Mouse (Mus musculus): Measurements from ENCODE around the gene Exoc6b. TPM values are rescaled to one million over a fixed set of nuclear protein-coding genes. Genes with fewer than 3 reads are reported as not detected.

Gene Exoc6b
- polyA plus RNA-seq, 1 experiment from 2014 or later, result 54.3 TPM

- no peak overlapping the region for H3K4me3 ChIP-seq (ENCODE audit: low read depth, low read length)
- 44% methylated on average over 2 of the region's 2 CpGs for WGBS
- no peaks in the 10 kb centered on the region for H3K27me3 ChIP-seq (ENCODE audit: control insufficient read depth, insufficient read depth, low read depth, low read length)
- H3K4me2 ChIP-seq (ENCODE audit: low read length), result no peak overlapping the region
- no peak overlapping the region for H3K27ac ChIP-seq (ENCODE audit: low read length)
- H3K36me3 ChIP-seq (ENCODE audit: control insufficient read depth, insufficient read depth, low read length), result no peaks in the 10 kb centered on the region
- no peak for ATAC-seq
- peaks cover 4% of the 10 kb centered on the region; the same call in 1 of the 2 replicates for H3K4me1 ChIP-seq (ENCODE audit: control insufficient read depth, insufficient read depth, low read length)
- H3K9ac ChIP-seq (ENCODE audit: low read depth, low read length), result no peak overlapping the region
- H3K9me3 ChIP-seq (replicated peaks; ENCODE audit: control insufficient read depth, low read length, poor library complexity, severe bottlenecking), result no peaks in the 10 kb centered on the region
Measured at GRCm38 (mm10) chr6:85017011-85017410, 52.3 kb downstream of the Exoc6b start.

DNA sequence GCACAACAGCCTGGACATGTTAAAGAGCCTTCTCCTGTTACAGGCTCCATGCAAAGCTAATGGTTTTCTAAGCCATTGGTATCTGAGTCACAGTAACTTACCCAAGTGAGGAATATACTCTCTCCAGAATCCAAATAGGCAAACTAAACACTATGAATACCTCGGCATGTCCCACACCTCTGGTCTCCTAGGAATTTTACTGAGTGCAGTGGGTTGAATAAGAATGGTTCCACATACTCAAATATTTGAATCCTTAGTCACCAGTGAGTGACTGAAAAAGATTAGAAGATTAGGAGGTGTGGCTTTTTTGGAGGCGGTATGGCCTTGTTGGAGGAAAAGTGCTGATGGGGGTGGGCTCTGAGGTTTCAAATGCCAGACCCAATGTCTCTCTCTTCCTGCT is 55.4 kb downstream of the Exoc6b start:
- no peaks in the 10 kb centered on the region for H3K27me3 ChIP-seq (ENCODE audit: control insufficient read depth, insufficient read depth, low read depth, low read length)
- H3K27ac ChIP-seq (ENCODE audit: low read length), result no peak overlapping the region
- no peak overlapping the region for H3K9ac ChIP-seq (ENCODE audit: low read depth, low read length)
- no peak overlapping the region for H3K4me3 ChIP-seq (ENCODE audit: low read depth, low read length)
- H3K4me1 ChIP-seq (ENCODE audit: control insufficient read depth, insufficient read depth, low read length), result peaks cover 4% of the 10 kb centered on the region; the same call in 1 of the 2 replicates
- 93% methylated on average over 2 of the region's 2 CpGs for WGBS
- H3K4me2 ChIP-seq (ENCODE audit: low read length), result no peak overlapping the region
- no peaks in the 10 kb centered on the region for H3K9me3 ChIP-seq (replicated peaks; ENCODE audit: control insufficient read depth, low read length, poor library complexity, severe bottlenecking)
- no peaks in the 10 kb centered on the region for H3K36me3 ChIP-seq (ENCODE audit: control insufficient read depth, insufficient read depth, low read length)
- no peak for ATAC-seq

DNA sequence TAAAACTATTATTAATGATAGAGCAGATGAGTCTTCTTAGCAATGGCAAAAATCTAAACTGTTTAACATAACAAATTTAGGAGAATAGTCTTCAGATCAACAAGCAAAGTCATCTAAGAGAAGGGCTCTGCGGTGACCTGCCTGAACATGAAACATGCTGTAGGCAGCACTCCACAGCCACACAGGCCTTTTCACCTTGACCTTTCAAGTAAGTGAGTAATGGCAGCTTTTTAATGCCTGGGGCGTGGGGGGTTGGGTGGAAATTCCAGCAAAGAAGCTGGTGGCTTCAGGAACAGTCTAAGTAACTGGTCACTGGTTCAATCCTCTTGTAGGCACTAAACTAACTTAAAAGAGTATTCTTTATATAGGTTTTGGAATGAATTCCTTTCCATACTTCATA is 58.9 kb downstream of the Exoc6b start:
- Histone ChIP-seq H3K4me1 (ENCODE audit: control insufficient read depth, insufficient read depth, low read length) (no peaks in the 10 kb centered on the region), H3K27ac (ENCODE audit: low read length) (no peak overlapping the region), H3K27me3 (ENCODE audit: control insufficient read depth, insufficient read depth, low read depth, low read length) (no peaks in the 10 kb centered on the region), H3K4me2 (ENCODE audit: low read length) (no peak overlapping the region), H3K36me3 (ENCODE audit: control insufficient read depth, insufficient read depth, low read length) (no peaks in the 10 kb centered on the region), H3K4me3 (ENCODE audit: low read depth, low read length) (no peak overlapping the region), H3K9me3 (replicated peaks; ENCODE audit: control insufficient read depth, low read length, poor library complexity, severe bottlenecking) (no peaks in the 10 kb centered on the region), H3K9ac (ENCODE audit: low read depth, low read length) (no peak overlapping the region)
- no peak for ATAC-seq
- 95% methylated on average over 2 of the region's 2 CpGs for WGBS

DNA sequence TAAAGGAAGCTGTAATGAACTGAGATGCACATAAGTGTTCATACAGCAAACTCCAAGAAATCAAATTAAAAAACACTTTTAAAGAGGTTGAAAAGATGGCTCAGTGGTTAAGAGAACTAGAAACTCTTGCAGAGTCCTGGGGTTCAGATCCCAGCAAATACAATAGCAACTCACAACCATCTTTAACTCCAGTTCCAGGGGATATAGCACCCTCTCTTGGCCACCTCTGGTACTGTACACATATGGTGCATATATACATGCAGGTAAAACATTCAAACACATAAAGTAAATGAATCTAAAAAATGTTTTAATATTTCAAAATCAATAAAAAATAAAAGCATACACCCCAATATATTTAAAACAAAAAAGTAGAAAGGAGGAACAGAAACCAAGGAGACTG is 73.9 kb downstream of the Exoc6b start:
- Histone ChIP-seq H3K27me3 (ENCODE audit: control insufficient read depth, insufficient read depth, low read depth, low read length) (no peaks in the 10 kb centered on the region), H3K36me3 (ENCODE audit: control insufficient read depth, insufficient read depth, low read length) (no peaks in the 10 kb centered on the region), H3K4me1 (ENCODE audit: control insufficient read depth, insufficient read depth, low read length) (no peaks in the 10 kb centered on the region), H3K9ac (ENCODE audit: low read depth, low read length) (no peak overlapping the region), H3K27ac (ENCODE audit: low read length) (no peak overlapping the region), H3K4me3 (ENCODE audit: low read depth, low read length) (no peak overlapping the region), H3K4me2 (ENCODE audit: low read length) (no peak overlapping the region), H3K9me3 (replicated peaks; ENCODE audit: control insufficient read depth, low read length, poor library complexity, severe bottlenecking) (no peaks in the 10 kb centered on the region; the same call in 1 of the 2 replicates)
- no peak for ATAC-seq

- WGBS, result 54% methylated on average over 3 of the region's 3 CpGs
- ATAC-seq, result no peak
- no peak overlapping the region for H3K27ac ChIP-seq (ENCODE audit: low read length)
- no peak overlapping the region for H3K9ac ChIP-seq (ENCODE audit: low read depth, low read length)
- H3K36me3 ChIP-seq (ENCODE audit: control insufficient read depth, insufficient read depth, low read length), result no peaks in the 10 kb centered on the region
- H3K27me3 ChIP-seq (ENCODE audit: control insufficient read depth, insufficient read depth, low read depth, low read length), result no peaks in the 10 kb centered on the region
- H3K4me3 ChIP-seq (ENCODE audit: low read depth, low read length), result no peak overlapping the region
- H3K4me2 ChIP-seq (ENCODE audit: low read length), result no peak overlapping the region
- H3K4me1 ChIP-seq (ENCODE audit: control insufficient read depth, insufficient read depth, low read length), result peaks cover 2% of the 10 kb centered on the region; the same call in 1 of the 2 replicates
- no peaks in the 10 kb centered on the region for H3K9me3 ChIP-seq (replicated peaks; ENCODE audit: control insufficient read depth, low read length, poor library complexity, severe bottlenecking)
Measured at GRCm38 (mm10) chr6:84976563-84976971, 92.7 kb downstream of the Exoc6b start.

- H3K4me2 ChIP-seq (ENCODE audit: low read length), result no peak overlapping the region
- H3K4me3 ChIP-seq (ENCODE audit: low read depth, low read length), result no peak overlapping the region
- H3K4me1 ChIP-seq (ENCODE audit: control insufficient read depth, insufficient read depth, low read length), result no peaks in the 10 kb centered on the region
- no peak overlapping the region for H3K27ac ChIP-seq (ENCODE audit: low read length)
- ATAC-seq, result no peak
- H3K9ac ChIP-seq (ENCODE audit: low read depth, low read length), result no peak overlapping the region
- H3K36me3 ChIP-seq (ENCODE audit: control insufficient read depth, insufficient read depth, low read length), result no peaks in the 10 kb centered on the region
- H3K9me3 ChIP-seq (replicated peaks; ENCODE audit: control insufficient read depth, low read length, poor library complexity, severe bottlenecking), result no peaks in the 10 kb centered on the region
- WGBS, result 91% methylated on average over 1 of the region's 1 CpGs
- no peaks in the 10 kb centered on the region for H3K27me3 ChIP-seq (ENCODE audit: control insufficient read depth, insufficient read depth, low read depth, low read length)
Measured at GRCm38 (mm10) chr6:84968531-84968930, 100.8 kb downstream of the Exoc6b start.

GRCm38 (mm10) chr6:84964729-84965415 is 104.4 kb downstream of the Exoc6b start:
- no peak overlapping the region for H3K4me3 ChIP-seq (ENCODE audit: low read depth, low read length)
- ATAC-seq, result no peak
- H3K9me3 ChIP-seq (replicated peaks; ENCODE audit: control insufficient read depth, low read length, poor library complexity, severe bottlenecking), result no peaks in the 10 kb centered on the region
- WGBS, result 86% methylated on average over 5 of the region's 5 CpGs
- H3K4me1 ChIP-seq (ENCODE audit: control insufficient read depth, insufficient read depth, low read length), result 0 out of 2 replicates have a peak, but pooled peaks cover 4% of the 10 kb centered on the region
- H3K27me3 ChIP-seq (ENCODE audit: control insufficient read depth, insufficient read depth, low read depth, low read length), result no peaks in the 10 kb centered on the region
- no peak overlapping the region for H3K27ac ChIP-seq (ENCODE audit: low read length)
- H3K9ac ChIP-seq (ENCODE audit: low read depth, low read length), result no peak overlapping the region
- H3K36me3 ChIP-seq (ENCODE audit: control insufficient read depth, insufficient read depth, low read length), result no peaks in the 10 kb centered on the region
- no peak overlapping the region for H3K4me2 ChIP-seq (ENCODE audit: low read length)

- Histone ChIP-seq H3K4me2 (ENCODE audit: low read length) (no peak overlapping the region), H3K27me3 (ENCODE audit: control insufficient read depth, insufficient read depth, low read depth, low read length) (no peaks in the 10 kb centered on the region), H3K9ac (ENCODE audit: low read depth, low read length) (no peak overlapping the region), H3K36me3 (ENCODE audit: control insufficient read depth, insufficient read depth, low read length) (no peaks in the 10 kb centered on the region), H3K9me3 (replicated peaks; ENCODE audit: control insufficient read depth, low read length, poor library complexity, severe bottlenecking) (no peaks in the 10 kb centered on the region), H3K4me3 (ENCODE audit: low read depth, low read length) (no peak overlapping the region), H3K4me1 (ENCODE audit: control insufficient read depth, insufficient read depth, low read length) (0 out of 2 replicates have a peak, but pooled peaks cover 4% of the 10 kb centered on the region), H3K27ac (ENCODE audit: low read length) (no peak overlapping the region)
- 86% methylated on average over 1 of the region's 1 CpGs for WGBS
- no peak for ATAC-seq
Measured at GRCm38 (mm10) chr6:84963044-84963443, 106.3 kb downstream of the Exoc6b start.

DNA sequence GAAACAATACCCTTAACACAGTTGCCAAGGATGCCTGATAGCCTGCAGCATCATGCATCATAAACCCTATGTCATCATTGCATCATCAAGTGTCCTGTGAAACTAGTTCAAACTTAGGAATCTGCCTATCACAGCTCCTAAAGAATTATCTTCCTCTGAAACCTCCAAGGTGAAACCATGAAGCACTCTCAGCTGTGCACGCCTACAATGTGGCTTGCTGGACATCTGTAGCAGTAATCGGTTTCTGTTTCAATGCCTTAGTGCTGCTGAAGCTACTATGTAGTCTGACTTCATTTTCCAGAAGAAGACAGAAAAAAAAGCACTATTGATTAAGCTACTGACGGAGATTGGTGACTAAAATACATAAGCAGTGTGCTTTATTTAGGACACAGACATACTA is 107.5 kb downstream of the Exoc6b start:
- WGBS, result 86% methylated on average over 3 of the region's 3 CpGs
- no peak overlapping the region for H3K27ac ChIP-seq (ENCODE audit: low read length)
- ATAC-seq, result no peak
- H3K9me3 ChIP-seq (replicated peaks; ENCODE audit: control insufficient read depth, low read length, poor library complexity, severe bottlenecking), result no peaks in the 10 kb centered on the region
- H3K4me3 ChIP-seq (ENCODE audit: low read depth, low read length), result no peak overlapping the region
- no peaks in the 10 kb centered on the region for H3K27me3 ChIP-seq (ENCODE audit: control insufficient read depth, insufficient read depth, low read depth, low read length)
- no peak overlapping the region for H3K9ac ChIP-seq (ENCODE audit: low read depth, low read length)
- no peak overlapping the region for H3K4me2 ChIP-seq (ENCODE audit: low read length)
- H3K4me1 ChIP-seq (ENCODE audit: control insufficient read depth, insufficient read depth, low read length), result 0 out of 2 replicates have a peak, but pooled peaks cover 4% of the 10 kb centered on the region
- no peaks in the 10 kb centered on the region for H3K36me3 ChIP-seq (ENCODE audit: control insufficient read depth, insufficient read depth, low read length)
